Mouse (Mus musculus) forebrain, embryonic 14.5 days (tissue): ENCODE results near the gene Lrrc28. TPM values are rescaled to one million over a fixed set of nuclear protein-coding genes. Genes with fewer than 3 reads are reported as not detected.

ENCODE experiments used
- ATAC-seq: fragments of 200-750 bp; cut with Nextera tagmentation; 2 replicates; pipeline ENCODE4 v1.8.0; 2017; ENCODE audit warnings: mild to moderate bottlenecking, moderate library complexity
- DNase-seq: peaks from one replicate; pipeline ENCODE4 v3.0.0-alpha.2; 2015; ENCODE audit warnings: low spot score
- H3K27ac ChIP-seq: fragments of 300-500 bp; sonication (generic); 2 replicates; pipeline ENCODE4 v1.5.1; 2014; ENCODE audit warnings: low read depth, mild to moderate bottlenecking, control low read depth, low read length, moderate library complexity
- H3K27me3 ChIP-seq: fragments of 300-500 bp; sonication (generic); replicated peaks from 2 replicates; pipeline ENCODE4 v1.6.1; 2014; ENCODE audit warnings: low read length, control low read depth, mixed read lengths; ENCODE audit not compliant: control insufficient read depth, insufficient read depth
- H3K36me3 ChIP-seq: fragments of 300-500 bp; sonication (generic); 2 replicates; pipeline ENCODE4 v1.6.1; 2014; ENCODE audit warnings: low read length, control low read depth; ENCODE audit not compliant: control insufficient read depth, insufficient read depth
- H3K4me1 ChIP-seq: fragments of 300-500 bp; sonication (generic); 2 replicates; pipeline ENCODE4 v1.6.1; 2014; ENCODE audit warnings: antibody characterized with exemption, low read length, control low read depth; ENCODE audit not compliant: control insufficient read depth, insufficient read depth
- H3K4me2 ChIP-seq: fragments of 300-500 bp; sonication (generic); 2 replicates; pipeline ENCODE4 v1.6.1; 2014; ENCODE audit warnings: mild to moderate bottlenecking, control low read depth, low read length
- H3K4me3 ChIP-seq: fragments of 300-500 bp; sonication (generic); 2 replicates; pipeline ENCODE4 v1.5.1; 2014; ENCODE audit warnings: low read depth, low read length, control low read depth
- H3K9ac ChIP-seq: fragments of 300-500 bp; sonication (generic); 2 replicates; pipeline ENCODE4 v1.6.1; 2014; ENCODE audit warnings: mild to moderate bottlenecking, low read length, control low read depth, moderate library complexity
- H3K9me3 ChIP-seq: fragments of 300-500 bp; sonication (generic); replicated peaks from 2 replicates; pipeline ENCODE4 v1.6.1; 2016; ENCODE audit warnings: low read length, control low read depth, mixed read lengths; ENCODE audit not compliant: control insufficient read depth
- WGBS: fragments of 180-500 bp; shearing (Covaris S2); extraction: QIAGEN DNeasy Blood & Tissue Kit; methylation state at CpG from one replicate; pipeline ENCODE4 v1.1.7; 2014; 5-methylcytosine and 5-hydroxymethylcytosine counted together
- polyA plus RNA-seq: library from polyadenylated mRNA; unstranded; fragments of >200 nt; fragmentation: Nextera tagmentation; extraction: Ambion mirVana; gene quantifications from 2 replicates; pipeline ENCODE4 v1.2.1, GENCODE M21; 2014

The Lrrc28 gene
- polyA plus RNA-seq, 1 experiment from 2014 or later: 40.5 TPM

DNA sequence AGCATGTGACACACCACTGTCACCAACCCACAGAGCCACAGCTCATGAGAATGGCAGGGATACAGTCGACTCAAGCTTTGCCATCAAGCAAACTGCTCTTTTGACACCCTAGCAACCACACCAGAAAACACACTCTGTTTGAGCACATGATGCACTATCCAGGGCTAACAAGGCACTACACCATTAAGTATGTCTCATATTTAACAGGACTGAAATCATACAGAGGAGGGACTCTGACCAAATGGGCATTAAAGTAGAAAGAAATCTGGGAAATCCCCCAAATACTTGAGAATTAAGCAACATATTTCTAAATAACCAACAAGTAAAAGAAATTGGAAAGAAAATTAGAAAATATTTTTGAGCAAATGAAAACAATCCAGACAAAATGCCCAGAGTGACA is 79.9 kb downstream of the Lrrc28 start:
- Histone ChIP-seq H3K9ac (no peak overlapping the region), H3K9me3 (no peaks in the 10 kb centered on the region), H3K27ac (no peak overlapping the region), H3K27me3 (no peaks in the 10 kb centered on the region), H3K4me2 (no peak overlapping the region), H3K4me3 (no peak overlapping the region), H3K36me3 (no peaks in the 10 kb centered on the region), H3K4me1 (no peaks in the 10 kb centered on the region)
- WGBS: 50% methylated on average over 1 of the region's 1 CpGs
- no peak for DNase-seq
- no peak for ATAC-seq

DNA sequence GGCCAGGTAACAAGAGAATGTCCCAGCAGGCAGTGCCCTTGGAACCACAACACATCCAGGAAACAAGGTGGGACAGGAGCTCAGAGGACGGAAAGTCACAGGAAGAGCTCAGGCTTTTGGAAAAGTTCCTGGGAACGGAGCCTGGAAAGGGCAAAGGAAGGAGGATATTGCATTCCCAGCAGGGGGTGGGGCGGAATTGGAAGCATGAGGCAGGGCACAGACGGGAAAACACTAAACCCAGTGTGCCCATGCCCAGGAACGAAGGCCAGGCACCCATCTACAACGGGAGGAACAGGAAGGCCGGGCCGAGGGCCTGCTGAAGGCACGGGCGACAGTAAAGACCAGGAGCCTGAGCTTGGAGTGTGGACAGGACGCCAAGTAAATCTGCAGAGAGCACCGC is 82.9 kb downstream of the Lrrc28 start:
- no peaks in the 10 kb centered on the region for H3K36me3 ChIP-seq
- no peaks in the 10 kb centered on the region for H3K9me3 ChIP-seq
- no peak overlapping the region for H3K9ac ChIP-seq
- DNase-seq (no peak), ATAC-seq (no peak)
- no peak overlapping the region for H3K4me3 ChIP-seq
- WGBS: 64% methylated on average over 12 of the region's 12 CpGs
- H3K4me2 ChIP-seq: no peak overlapping the region
- no peak overlapping the region for H3K27ac ChIP-seq
- H3K4me1 ChIP-seq: no peaks in the 10 kb centered on the region
- no peaks in the 10 kb centered on the region for H3K27me3 ChIP-seq

GRCm38 (mm10) chr7:67559486-67559885 is 85.6 kb downstream of the Lrrc28 start:
- H3K9me3 ChIP-seq: no peaks in the 10 kb centered on the region
- WGBS: 81% methylated on average over 7 of the region's 7 CpGs
- DNase-seq (no peak), ATAC-seq (no peak)
- no peaks in the 10 kb centered on the region for H3K36me3 ChIP-seq
- H3K9ac ChIP-seq: no peak overlapping the region
- H3K4me1 ChIP-seq: no peaks in the 10 kb centered on the region
- no peaks in the 10 kb centered on the region for H3K27me3 ChIP-seq
- no peak overlapping the region for H3K4me2 ChIP-seq
- H3K4me3 ChIP-seq: no peak overlapping the region
- no peak overlapping the region for H3K27ac ChIP-seq

- H3K4me1 ChIP-seq: no peaks in the 10 kb centered on the region
- no peak overlapping the region for H3K9ac ChIP-seq
- no peak for ATAC-seq
- H3K27me3 ChIP-seq: no peaks in the 10 kb centered on the region
- no peak overlapping the region for H3K27ac ChIP-seq
- no peaks in the 10 kb centered on the region for H3K9me3 ChIP-seq
- H3K4me3 ChIP-seq: no peak overlapping the region
- no peak overlapping the region for H3K4me2 ChIP-seq
- no peak for DNase-seq
- H3K36me3 ChIP-seq: no peaks in the 10 kb centered on the region
- WGBS: 91% methylated on average over 5 of the region's 5 CpGs
Measured at GRCm38 (mm10) chr7:67558230-67558629, 86.8 kb downstream of the Lrrc28 start.

GRCm38 (mm10) chr7:67554863-67555262 is 90.2 kb downstream of the Lrrc28 start:
- H3K9ac ChIP-seq: no peak overlapping the region
- no peaks in the 10 kb centered on the region for H3K9me3 ChIP-seq
- ATAC-seq: no peak
- no peaks in the 10 kb centered on the region for H3K4me1 ChIP-seq
- H3K4me2 ChIP-seq: no peak overlapping the region
- H3K36me3 ChIP-seq: no peaks in the 10 kb centered on the region
- 89% methylated on average over 2 of the region's 2 CpGs for WGBS
- H3K4me3 ChIP-seq: no peak overlapping the region
- DNase-seq: no peak
- no peak overlapping the region for H3K27ac ChIP-seq
- no peaks in the 10 kb centered on the region for H3K27me3 ChIP-seq

GRCm38 (mm10) chr7:67551242-67551641 is 93.8 kb downstream of the Lrrc28 start:
- Histone ChIP-seq H3K27me3 (no peaks in the 10 kb centered on the region), H3K9ac (no peak overlapping the region), H3K4me3 (no peak overlapping the region), H3K4me2 (no peak overlapping the region), H3K36me3 (no peaks in the 10 kb centered on the region), H3K4me1 (peaks cover 6% of the 10 kb centered on the region; the same call in 1 of the 2 replicates), H3K27ac (no peak overlapping the region), H3K9me3 (no peaks in the 10 kb centered on the region)
- no peak for ATAC-seq
- 94% methylated on average over 2 of the region's 2 CpGs for WGBS
- DNase-seq: no peak

DNA sequence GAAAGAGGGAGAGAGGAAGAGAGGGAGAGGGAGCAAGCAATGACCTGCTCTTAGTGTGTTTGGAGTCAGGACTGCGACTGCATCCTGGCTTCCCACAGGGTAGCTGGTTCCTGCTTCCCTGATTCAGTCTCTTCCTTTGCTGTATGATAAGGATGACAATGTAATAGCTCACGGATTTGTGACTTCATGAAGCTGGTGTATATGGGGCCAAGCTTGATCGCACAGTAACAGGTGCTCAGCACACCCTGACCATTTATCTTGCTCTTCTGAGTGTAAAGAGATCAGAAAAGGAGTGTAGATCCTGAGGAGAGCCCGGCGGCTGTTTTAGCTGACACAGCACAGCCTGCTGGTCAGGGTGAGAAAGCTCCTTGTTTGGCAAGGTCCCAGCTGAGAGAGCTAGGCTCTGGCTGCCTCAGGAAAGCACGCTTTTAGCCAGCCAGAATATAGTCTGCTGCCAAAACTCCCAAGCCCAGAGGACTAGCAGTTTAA is 96.0 kb downstream of the Lrrc28 start:
- 0 out of 2 replicates have a peak overlapping the region, but pooled peaks have one; percentile 30 for H3K27ac ChIP-seq
- 24% methylated on average over 6 of the region's 6 CpGs for WGBS

DNA sequence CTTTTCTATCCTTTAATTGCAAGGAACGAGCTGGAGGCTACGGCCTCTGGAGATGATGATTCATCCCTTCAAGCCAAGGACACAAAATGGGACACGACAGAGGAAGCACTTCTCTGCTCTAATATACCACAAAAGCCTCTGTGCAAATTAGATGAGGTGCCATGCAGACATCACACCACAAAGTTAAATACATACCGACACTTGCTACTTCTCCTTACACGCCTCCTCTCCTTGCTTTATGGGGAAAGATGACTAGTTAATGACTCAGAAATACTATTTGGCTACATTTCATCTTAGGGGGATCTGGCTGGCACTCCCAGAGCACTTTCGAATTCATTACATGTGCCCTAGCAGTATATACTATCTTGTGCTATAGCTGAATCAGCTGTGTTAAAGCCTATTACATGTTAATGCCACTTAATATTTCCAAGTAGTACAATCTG is 96.4 kb downstream of the Lrrc28 start:
- no peak for DNase-seq
- H3K4me2 ChIP-seq: no peak overlapping the region
- whole genome bisulfite sequencing: 53% methylated on average over 6 of the region's 6 CpGs
- no peaks in the 10 kb centered on the region for H3K36me3 ChIP-seq
- H3K27me3 ChIP-seq: no peaks in the 10 kb centered on the region
- ATAC-seq: no peak; the same call in 1 of the 2 replicates
- no peak overlapping the region for H3K9ac ChIP-seq
- no peak overlapping the region for H3K27ac ChIP-seq
- H3K4me3 ChIP-seq: no peak overlapping the region
- H3K9me3 ChIP-seq: no peaks in the 10 kb centered on the region
- H3K4me1 ChIP-seq: peaks cover 6% of the 10 kb centered on the region; the same call in 1 of the 2 replicates

More for the DNA sequence above, 96.0 kb downstream of the Lrrc28 start:
- ATAC-seq: peak; percentile 95
- Histone ChIP-seq H3K36me3 (no peaks in the 10 kb centered on the region), H3K4me2 (no peak overlapping the region), H3K4me1 (peaks cover 6% of the 10 kb centered on the region; the same call in 1 of the 2 replicates), H3K9ac (no peak overlapping the region), H3K27me3 (no peaks in the 10 kb centered on the region), H3K9me3 (no peaks in the 10 kb centered on the region), H3K4me3 (no peak overlapping the region)
- peak; percentile 95 for DNase-seq

GRCm38 (mm10) chr7:67546282-67546681 is 98.8 kb downstream of the Lrrc28 start:
- Histone ChIP-seq H3K27me3 (no peaks in the 10 kb centered on the region), H3K9me3 (no peaks in the 10 kb centered on the region), H3K4me3 (no peak overlapping the region), H3K36me3 (no peaks in the 10 kb centered on the region), H3K27ac (no peak overlapping the region), H3K9ac (no peak overlapping the region), H3K4me2 (no peak overlapping the region), H3K4me1 (peaks cover 6% of the 10 kb centered on the region; the same call in 1 of the 2 replicates)
- ATAC-seq (no peak), DNase-seq (no peak)
- 91% methylated on average over 5 of the region's 5 CpGs for WGBS
